Mouse (Mus musculus): ENCODE results near the gene Tecr.

Gene Tecr

DNA sequence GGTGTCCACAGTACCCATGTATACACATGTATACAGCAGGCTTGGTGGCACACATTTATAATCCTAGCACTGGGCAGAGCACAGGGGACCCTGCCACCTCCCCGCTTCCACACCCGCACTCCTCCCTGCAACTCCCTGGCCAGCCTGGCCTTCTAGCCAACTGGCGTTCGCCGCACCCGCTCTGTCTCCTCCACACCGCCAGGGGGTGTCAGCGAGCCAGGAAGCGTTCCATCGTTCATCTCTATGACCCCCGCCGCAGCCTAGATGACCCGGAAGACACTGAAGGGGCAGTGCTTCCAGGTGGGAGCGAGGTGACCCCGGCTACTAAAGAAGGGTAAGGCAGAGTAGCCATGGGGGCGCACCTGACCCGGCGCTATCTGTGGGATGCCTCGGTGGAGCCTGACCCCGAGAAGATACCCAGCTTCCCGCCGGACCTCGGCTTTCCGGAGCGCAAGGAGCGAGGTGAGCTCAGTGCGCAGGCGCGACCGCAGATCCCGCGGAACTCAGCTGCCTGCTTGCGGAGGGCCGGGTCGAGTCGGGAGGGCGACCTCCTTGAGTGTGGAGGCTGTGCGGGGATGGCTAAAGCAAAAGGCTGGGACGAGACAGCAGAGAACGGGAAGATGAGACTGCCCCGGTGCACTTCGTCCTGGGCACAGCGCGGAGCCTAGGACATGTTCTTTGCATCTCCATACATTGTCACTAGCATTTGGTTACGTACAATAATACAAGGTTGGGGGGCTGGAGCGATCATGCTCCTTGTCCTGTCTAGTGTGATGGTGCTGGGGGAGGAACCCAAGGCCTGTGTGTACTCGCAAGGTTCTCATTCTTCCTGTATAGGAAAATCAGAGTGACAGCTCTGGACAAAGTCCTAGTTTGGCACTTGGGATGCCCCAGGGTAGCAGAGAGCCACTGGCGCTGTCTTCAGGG lies 41.0 kb downstream of the Tecr start, which contains the start of gene Ndufb7:
Gene Ndufb7, plus strand, starts transcription at position 203 of the 927 bp plus-strand sequence.
- peak; percentile 80 for ATAC-seq (ENCODE audit: low TSS enrichment)

DNA sequence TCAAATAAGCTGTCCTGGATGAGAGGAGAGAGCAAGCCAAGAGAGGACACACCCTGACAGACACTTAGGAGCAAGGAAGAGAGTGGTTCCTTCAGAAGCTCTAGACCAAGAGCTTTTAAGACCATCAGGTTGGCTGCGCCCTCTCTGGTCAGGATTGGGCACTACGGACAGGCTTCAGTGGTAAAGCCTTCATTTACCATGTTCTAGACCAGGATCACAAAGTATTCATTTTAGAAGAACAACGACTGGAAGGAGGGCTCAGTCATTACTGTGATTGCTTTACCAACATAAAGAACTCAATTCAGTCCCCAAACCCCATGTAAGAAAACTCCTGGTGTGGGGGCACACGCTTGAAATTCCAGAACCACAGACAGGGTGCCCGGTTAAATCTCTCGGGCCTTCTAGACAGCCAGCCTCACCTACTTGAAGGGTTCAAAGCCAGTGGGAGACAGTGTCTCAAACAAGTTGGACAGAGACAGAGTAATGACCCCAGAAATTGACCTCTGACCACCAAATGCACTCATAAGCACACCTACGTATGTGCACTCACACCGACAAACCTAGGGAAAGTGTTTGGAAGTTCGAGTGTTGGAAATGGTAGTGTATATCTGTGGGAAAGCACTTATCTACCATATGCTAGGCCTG lies 41.9 kb downstream of the Tecr start:
- no peak for ATAC-seq (ENCODE audit: low TSS enrichment)

DNA sequence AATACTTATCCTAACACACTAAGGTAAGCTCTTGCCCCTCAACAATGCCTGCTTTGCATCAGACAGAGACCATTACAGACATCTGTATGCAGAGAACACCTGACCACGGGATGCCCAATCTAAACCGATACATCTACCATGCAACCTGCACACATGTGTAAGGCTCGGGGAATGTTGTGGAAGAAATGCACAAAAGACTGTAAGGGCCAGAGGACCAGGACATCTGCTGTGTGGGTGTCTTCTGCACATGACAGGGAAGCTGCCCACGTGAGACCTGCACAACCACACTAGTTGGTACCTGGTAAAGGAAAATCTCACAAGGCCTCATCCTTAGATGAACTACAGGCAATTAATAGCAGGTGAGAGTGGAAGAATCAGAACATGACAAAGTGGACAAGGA lies 44.5 kb downstream of the Tecr start:
- ATAC-seq (ENCODE audit: low TSS enrichment), result no peak

DNA sequence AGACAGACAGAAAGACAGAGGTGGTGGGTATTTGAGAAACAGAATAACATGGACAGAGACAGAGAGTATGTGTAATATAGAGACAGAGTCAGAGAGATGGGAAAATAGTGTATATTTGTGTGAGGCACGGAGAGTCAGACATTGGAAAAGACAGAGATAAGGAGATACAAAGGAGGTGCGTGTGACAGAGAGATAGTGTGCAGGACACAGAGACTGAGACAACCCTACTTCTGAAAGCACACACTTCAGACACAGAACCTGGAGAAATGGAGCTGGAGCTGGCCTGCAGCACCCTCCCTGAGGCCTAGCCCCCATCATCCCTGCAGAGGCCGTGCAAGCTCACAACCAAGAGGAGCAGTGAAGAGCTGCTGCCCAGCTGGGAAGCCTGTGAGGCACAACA lies 45.1 kb downstream of the Tecr start:
- ATAC-seq (ENCODE audit: low TSS enrichment), result no peak

DNA sequence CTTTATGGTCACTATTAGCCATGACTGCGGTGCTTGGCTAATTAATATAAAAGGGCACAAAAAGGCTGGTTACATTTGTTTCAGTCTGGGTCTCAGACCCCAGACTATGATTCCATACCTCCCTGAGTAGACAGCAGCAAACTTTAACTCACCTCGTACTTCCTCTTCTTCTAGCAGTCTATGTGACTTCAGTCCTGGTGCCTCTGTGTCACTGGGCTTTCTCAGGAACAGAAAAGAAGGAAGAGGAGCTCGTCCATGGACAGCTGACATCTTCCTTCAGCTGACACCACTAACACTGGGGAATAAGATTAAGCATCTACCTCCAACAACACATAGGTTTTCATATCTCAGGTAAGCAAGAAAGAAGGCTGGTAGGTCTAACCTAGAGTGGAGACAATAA lies 72.0 kb downstream of the Tecr start, which contains the start of gene Olfr370:
Gene Olfr370, plus strand, starts transcription at position 45 of the 400 bp plus-strand sequence.
- no peak for ATAC-seq (ENCODE audit: low TSS enrichment)

DNA sequence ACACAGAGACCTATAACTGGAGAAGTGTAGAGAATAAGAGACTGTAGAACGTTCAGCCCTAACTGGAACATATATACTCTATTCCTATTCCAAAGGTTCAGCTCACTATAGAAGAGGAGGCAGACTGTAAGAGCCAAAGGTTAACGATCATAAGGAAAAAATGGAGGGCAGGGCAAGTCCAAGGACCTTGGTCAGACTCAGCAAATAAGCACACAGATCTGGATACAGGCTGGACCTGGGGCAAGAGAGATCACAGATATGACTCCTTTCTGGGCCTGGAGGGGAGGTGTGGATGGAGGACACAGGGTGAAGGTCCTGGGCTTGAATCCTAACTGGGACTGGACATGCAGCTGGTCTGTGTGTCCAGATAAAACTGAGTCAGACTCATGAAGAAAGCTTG lies 73.0 kb downstream of the Tecr start:
- ATAC-seq (ENCODE audit: low TSS enrichment), result no peak
